Mouse (Mus musculus) regulatory T cell (primary cell): Measurements from ENCODE around the gene Hist1h3b.

Experiments used
- in situ Hi-C: fragments of 300-600 bp; cut with MboI, MseI; formaldehyde crosslinking; loops from one replicate; pipeline ENCODE4 v1.15.1; 2025; ENCODE audit warnings: high pct_unique_total_duplicates

The Hist1h3b gene

GRCm38 (mm10) chr13:23737091-23737490 is 15.0 kb upstream of the Hist1h3b start:
- in situ Hi-C loops, result loop anchor here (25.0 kb wide), 1 partner anchor 1950 kb away; the partner anchor contains the start of genes Hist1h1b, Hist1h2an, Hist1h2bp and Hist1h3i

GRCm38 (mm10) chr13:23738041-23738440 is 14.0 kb upstream of the Hist1h3b start:
- in situ Hi-C loops, result loop anchor here (25.0 kb wide), 1 partner anchor 1951 kb away; the partner anchor contains the start of genes Hist1h1b, Hist1h2an, Hist1h2bp and Hist1h3i

GRCm38 (mm10) chr13:23738677-23739068 is 13.4 kb upstream of the Hist1h3b start, which contains the start of gene Hist1h1c:
TSS of gene Hist1h1c (plus strand) at chr13:23738808.
- in situ Hi-C loops, result loop anchor here (25.0 kb wide), 1 partner anchor 1951 kb away; the partner anchor contains the start of genes Hist1h1b, Hist1h2an, Hist1h2bp and Hist1h3i

GRCm38 (mm10) chr13:23739069-23739921 is 12.8 kb upstream of the Hist1h3b start:
- in situ Hi-C loops, result loop anchor here (25.0 kb wide), 1 partner anchor 1952 kb away; the partner anchor contains the start of genes Hist1h1b, Hist1h2an, Hist1h2bp and Hist1h3i

- in situ Hi-C loops, result loop anchor here (10.0 to 25.0 kb wide), 2 partner anchors 1705 to 1953 kb away; partner anchors contain the start of genes Hist1h1b, Hist1h2ah, Hist1h2an and Hist1h2bk
Observed at GRCm38 (mm10) chr13:23739922-23740252, 12.2 kb upstream of the Hist1h3b start.

GRCm38 (mm10) chr13:23740256-23740840 is 11.7 kb upstream of the Hist1h3b start:
- in situ Hi-C loops, result loop anchor here (10.0 to 25.0 kb wide), 2 partner anchors 1706 to 1953 kb away; partner anchors contain the start of genes Hist1h1b, Hist1h2ah, Hist1h2an and Hist1h2bk

- in situ Hi-C loops, result loop anchor here (10.0 to 25.0 kb wide), 2 partner anchors 1706 to 1954 kb away; partner anchors contain the start of genes Hist1h1b, Hist1h2ah, Hist1h2an and Hist1h2bk
Observed at GRCm38 (mm10) chr13:23740910-23741309, 11.2 kb upstream of the Hist1h3b start.

GRCm38 (mm10) chr13:23742007-23742406 is 10.1 kb upstream of the Hist1h3b start:
- in situ Hi-C loops, result loop anchor here (10.0 to 25.0 kb wide), 2 partner anchors 1707 to 1955 kb away; partner anchors contain the start of genes Hist1h1b, Hist1h2ah, Hist1h2an and Hist1h2bk

GRCm38 (mm10) chr13:23743215-23743614 is 8.9 kb upstream of the Hist1h3b start:
- in situ Hi-C loops, result loop anchor here (10.0 to 25.0 kb wide), 2 partner anchors 1708 to 1956 kb away; partner anchors contain the start of genes Hist1h1b, Hist1h2ah, Hist1h2an and Hist1h2bk

GRCm38 (mm10) chr13:23743963-23744362 is 8.1 kb upstream of the Hist1h3b start:
- in situ Hi-C loops, result loop anchor here (10.0 to 25.0 kb wide), 2 partner anchors 1709 to 1957 kb away; partner anchors contain the start of genes Hist1h1b, Hist1h2ah, Hist1h2an and Hist1h2bk

- in situ Hi-C loops, result loop anchor here (5.0 to 25.0 kb wide), 3 partner anchors 162 to 1957 kb away; partner anchors contain the start of genes Hist1h1b, Hist1h2ah, Hist1h2an and Hist1h2bk
Observed at GRCm38 (mm10) chr13:23744421-23745380, 7.4 kb upstream of the Hist1h3b start.

- in situ Hi-C loops, result loop anchor here (5.0 to 25.0 kb wide), 3 partner anchors 163 to 1958 kb away; partner anchors contain the start of genes Hist1h1b, Hist1h2ah, Hist1h2an and Hist1h2bk
Observed at GRCm38 (mm10) chr13:23745381-23746161, 6.5 kb upstream of the Hist1h3b start, which contains the start of gene Hist1h3c. TSS of gene Hist1h3c (minus strand) at chr13:23745602.

GRCm38 (mm10) chr13:23746201-23747080 is 5.6 kb upstream of the Hist1h3b start, which contains the start of gene Hist1h2bb:
TSS of gene Hist1h2bb (plus strand) at chr13:23746734.
- in situ Hi-C loops, result loop anchor here (5.0 to 25.0 kb wide), 3 partner anchors 164 to 1959 kb away; partner anchors contain the start of genes Hist1h1b, Hist1h2ah, Hist1h2an and Hist1h2bk

- in situ Hi-C loops, result loop anchor here (5.0 to 25.0 kb wide), 3 partner anchors 165 to 1960 kb away; partner anchors contain the start of genes Hist1h1b, Hist1h2ah, Hist1h2an and Hist1h2bk
Observed at GRCm38 (mm10) chr13:23747081-23747891, 4.8 kb upstream of the Hist1h3b start.

- in situ Hi-C loops, result loop anchor here (5.0 to 25.0 kb wide), 3 partner anchors 166 to 1961 kb away; partner anchors contain the start of genes Hist1h1b, Hist1h2ah, Hist1h2an and Hist1h2bk
Observed at GRCm38 (mm10) chr13:23747892-23748288, 4.2 kb upstream of the Hist1h3b start.

GRCm38 (mm10) chr13:23749563-23750121 is 2.4 kb upstream of the Hist1h3b start:
- in situ Hi-C loops, result loop anchor here (5.0 to 25.0 kb wide), 5 partner anchors 167 to 1962 kb away; partner anchors contain the start of genes Hist1h1b, Hist1h2ah, Hist1h2an and Hist1h2bk
